Mouse (Mus musculus) ES-Bruce4 (cell line): ENCODE results near the gene Ufsp2.

Experiments
- CTCF ChIP-seq: IDR thresholded peaks from one replicate; pipeline ENCODE4 v1.8.1; 2011; ENCODE audit warnings: low read depth, low read length
- EP300 ChIP-seq: IDR thresholded peaks from 2 replicates; pipeline ENCODE4 v1.6.1; 2011; ENCODE audit warnings: low read depth, low read length; ENCODE audit not compliant: insufficient read depth

DNA sequence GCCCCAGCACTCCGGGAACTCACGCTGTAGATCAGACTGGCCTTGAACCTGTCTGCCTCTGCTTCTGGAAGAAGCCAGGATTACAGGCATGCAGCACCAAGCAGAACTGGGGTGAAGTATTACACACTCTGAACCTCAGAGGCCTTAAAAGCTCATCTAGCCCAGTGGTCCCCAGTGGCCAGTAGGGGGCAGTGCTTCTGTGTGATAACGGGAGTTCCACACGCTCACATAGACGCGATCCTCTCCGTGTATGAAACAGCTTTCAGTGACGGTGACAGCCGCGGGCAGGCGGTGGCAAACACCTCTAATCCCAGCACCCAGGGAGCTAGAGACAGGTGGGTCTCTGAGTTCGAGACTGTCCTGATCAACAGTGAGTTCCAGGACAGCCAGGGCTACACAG lies 4.4 kb upstream of the Ufsp2 start:
- TF ChIP-seq CTCF, result peak; percentile 54
- TF ChIP-seq EP300, result no peak
